Mouse (Mus musculus) T-helper 1 cell (primary cell): Measurements from ENCODE around the gene Spsb3.

Experiments used
- in situ Hi-C: fragments of 300-600 bp; cut with MboI, MseI; formaldehyde crosslinking; loops from one replicate; pipeline ENCODE4 v1.15.1; 2025; ENCODE audit warnings: high pct_unique_total_duplicates

Gene Spsb3

GRCm38 (mm10) chr17:24895571-24896240, 9.3 kb downstream of the Spsb3 start:
- in situ Hi-C loops = no loop called here

DNA sequence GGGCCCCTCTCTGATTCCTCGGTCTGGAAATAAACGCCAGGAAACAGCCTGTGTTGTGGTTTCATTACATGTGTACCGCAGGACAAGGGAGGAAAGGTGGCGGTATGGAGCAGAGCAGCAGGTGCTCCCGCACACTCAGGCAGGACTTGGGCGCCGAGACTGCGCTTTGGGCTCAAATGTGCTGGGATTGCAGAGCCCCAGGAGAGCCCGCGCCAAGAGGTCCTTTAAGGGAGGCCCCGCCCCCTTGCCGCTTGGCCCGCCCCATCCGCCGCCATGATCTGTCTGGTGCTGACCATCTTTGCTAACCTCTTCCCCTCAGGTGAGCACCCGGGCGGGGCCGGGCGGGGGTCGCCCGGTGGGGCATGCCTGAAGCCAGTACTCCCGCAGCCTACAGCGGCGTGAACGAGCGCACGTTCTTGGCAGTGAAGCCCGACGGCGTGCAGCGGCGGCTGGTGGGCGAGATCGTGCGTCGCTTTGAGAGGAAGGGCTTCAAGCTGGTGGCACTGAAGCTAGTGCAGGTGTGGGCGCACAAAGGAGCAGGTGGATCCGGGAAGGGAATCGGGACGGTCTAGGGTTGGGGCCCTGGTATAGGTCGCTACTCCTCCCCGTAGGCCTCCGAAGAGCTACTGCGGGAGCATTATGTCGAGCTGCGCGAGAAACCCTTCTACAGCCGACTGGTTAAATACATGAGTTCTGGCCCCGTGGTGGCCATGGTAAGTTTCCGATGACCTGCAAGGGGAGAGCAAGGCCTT, 10.0 kb downstream of the Spsb3 start, which contains the start of gene Nme3:
Nme3 (plus strand) TSS at position 260 of the 752 bp plus-strand sequence.
- in situ Hi-C loops = no loop called here

DNA sequence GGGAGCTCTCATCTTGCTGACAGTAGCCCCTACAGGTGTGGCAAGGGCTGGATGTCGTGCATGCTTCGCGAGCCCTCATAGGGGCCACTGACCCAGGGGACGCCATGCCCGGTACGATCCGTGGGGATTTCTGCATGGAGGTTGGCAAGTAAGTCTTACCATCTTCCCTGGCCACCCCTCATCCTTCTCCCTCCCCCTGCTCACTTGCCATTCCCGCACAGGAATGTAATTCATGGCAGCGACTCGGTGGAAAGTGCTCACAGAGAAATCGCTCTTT, 10.5 kb downstream of the Spsb3 start:
- in situ Hi-C loops = no loop called here

- in situ Hi-C loops = no loop called here
Measured at GRCm38 (mm10) chr17:24897600-24897999, 11.2 kb downstream of the Spsb3 start.

GRCm38 (mm10) chr17:24898041-24898854, 11.8 kb downstream of the Spsb3 start:
- in situ Hi-C loops = no loop called here

GRCm38 (mm10) chr17:24899153-24899552, 12.7 kb downstream of the Spsb3 start:
- in situ Hi-C loops = no loop called here

DNA sequence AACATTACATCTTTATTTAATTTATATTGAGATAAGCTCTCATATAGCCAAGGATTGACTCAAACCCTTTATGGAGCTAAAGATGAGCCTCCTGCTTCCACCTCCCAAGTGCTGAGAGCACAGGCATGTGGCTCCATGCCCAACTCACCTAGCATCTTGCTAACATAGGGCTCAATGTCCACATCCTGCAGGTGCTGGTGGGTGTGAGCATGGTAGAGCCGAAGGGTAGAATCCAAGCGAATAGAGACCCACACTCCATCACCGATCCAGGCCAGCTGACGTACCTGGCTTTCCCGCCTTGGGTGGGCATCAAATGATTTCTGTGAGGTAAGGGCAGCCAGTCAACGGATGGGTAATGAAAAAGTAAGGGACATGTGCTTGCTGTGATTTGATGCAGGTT, 13.6 kb downstream of the Spsb3 start:
- in situ Hi-C loops = no loop called here

DNA sequence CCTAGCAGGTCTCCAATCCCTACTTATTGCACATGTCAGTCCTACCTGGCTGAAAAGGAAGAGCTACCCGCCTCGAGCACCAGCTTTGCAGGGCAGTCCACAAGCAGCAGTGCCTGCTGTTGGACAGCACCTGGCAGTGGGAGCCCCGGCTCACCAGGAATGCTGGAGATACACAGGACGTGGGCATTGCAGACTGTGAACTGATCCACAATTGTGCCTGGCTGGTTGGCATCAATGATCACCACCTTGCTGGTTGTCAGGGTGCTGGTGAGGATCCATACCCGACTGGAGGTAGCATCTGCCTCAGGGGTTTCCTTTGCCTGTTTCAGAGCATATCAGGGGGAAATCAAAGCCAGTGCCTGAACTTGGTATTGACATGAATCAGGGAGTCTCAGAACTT, 15.7 kb downstream of the Spsb3 start:
- in situ Hi-C loops = no loop called here

DNA sequence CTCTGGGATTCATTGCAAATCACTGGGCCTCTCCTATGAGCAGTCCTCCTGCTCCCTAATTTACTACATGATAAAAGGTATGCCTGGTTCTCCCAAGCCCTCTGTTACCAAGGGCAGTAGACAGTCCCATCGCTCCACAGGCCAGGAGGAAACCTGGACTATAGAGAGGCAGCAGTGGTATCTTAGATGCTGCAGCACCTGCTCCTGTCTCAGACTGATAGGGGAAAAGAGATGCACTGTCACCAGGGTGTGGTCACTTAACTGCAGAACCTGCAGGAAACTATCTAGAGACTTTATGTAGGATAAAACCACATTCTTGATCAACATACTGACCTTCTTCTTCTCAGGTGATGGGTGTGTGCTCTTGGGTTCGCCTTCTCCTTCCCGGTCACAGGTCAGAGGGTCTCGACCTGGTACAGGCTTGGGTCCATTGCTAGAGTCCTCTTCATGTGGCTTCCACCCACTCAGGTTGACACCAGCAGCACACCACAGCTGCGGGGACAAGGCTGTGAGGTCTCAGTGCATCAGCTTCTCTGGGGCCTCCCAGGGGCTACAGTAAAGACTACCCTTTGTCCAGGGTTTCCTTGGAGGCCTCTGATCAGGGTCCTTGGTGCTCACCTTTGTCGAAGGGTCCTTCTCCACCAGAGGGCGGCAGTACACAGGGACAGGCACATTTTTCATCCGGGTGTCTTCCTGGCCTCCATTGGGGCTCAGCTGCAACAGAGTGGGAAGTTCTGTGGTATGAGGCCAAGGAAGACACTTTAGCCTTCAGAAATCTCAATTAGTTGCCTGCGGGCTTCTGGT, 16.4 kb downstream of the Spsb3 start:
- in situ Hi-C loops = no loop called here

GRCm38 (mm10) chr17:24903767-24904166, 17.3 kb downstream of the Spsb3 start:
- in situ Hi-C loops = no loop called here

- in situ Hi-C loops = no loop called here
Measured at GRCm38 (mm10) chr17:24907591-24907990, 21.1 kb downstream of the Spsb3 start.

DNA sequence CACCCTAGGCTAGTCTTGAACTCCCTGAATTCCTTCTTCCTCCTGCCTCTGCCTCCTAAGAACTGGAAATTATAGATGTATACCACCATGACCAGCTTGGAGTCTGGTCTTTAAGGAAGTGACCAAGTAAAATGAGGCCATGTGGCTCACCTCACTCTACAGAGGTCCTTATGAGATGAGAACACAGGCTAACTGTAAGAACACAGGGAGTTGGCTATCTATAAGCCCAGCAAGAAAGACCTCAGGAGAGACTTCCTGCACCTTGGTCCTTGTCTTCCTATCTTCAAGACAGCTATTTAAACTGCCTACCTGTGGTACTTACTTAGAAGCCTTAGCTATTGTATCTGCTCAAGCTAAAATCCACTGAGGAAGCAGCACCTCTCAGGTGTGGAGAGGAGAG, 27.5 kb downstream of the Spsb3 start:
- in situ Hi-C loops = no loop called here

DNA sequence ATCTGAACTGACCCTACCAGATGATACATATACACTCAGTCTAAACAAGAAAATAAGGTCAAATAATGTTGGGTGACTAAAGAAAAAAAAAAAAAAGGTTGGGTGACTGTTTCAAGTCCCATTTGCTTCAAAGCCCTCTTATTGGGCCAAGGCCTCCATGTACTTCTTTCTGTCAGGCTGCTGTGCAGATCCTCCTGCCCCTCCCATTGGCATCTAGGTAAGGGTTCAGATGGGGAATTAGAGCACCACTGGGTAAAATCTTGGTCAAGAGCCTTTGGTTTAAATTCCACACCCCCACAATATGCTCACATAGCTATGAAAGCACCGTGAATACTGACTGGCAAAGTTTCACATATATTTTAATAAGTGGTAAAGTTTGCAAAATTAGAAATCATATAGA, 36.8 kb downstream of the Spsb3 start:
- in situ Hi-C loops = no loop called here

DNA sequence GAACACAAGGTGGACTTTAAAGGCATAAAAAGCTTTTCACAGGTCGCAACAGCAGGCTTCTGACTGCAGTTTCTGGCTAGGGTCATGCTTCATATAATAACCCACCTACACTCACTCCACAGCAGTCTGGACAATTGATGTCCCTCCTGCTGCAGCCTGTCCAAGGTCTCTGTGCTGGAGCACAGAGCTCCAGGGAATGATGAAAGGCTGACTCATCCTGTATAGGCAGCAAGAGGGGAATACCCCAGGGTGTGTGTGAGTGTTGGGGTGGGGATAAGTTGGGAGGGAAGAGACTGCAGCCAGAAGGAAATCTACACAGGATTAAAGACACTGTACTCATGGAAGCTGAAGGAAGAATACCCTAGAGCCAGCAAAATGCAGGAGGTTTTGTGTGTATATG, 43.1 kb downstream of the Spsb3 start:
- in situ Hi-C loops = no loop called here

GRCm38 (mm10) chr17:24932431-24932830, 46.0 kb downstream of the Spsb3 start:
- in situ Hi-C loops = no loop called here

- in situ Hi-C loops = no loop called here
Measured at GRCm38 (mm10) chr17:24933163-24933562, 46.7 kb downstream of the Spsb3 start.

- in situ Hi-C loops = no loop called here
Measured at GRCm38 (mm10) chr17:24934926-24935325, 48.5 kb downstream of the Spsb3 start.

GRCm38 (mm10) chr17:24935666-24936065, 49.2 kb downstream of the Spsb3 start:
- in situ Hi-C loops = no loop called here

- in situ Hi-C loops = no loop called here
Measured at GRCm38 (mm10) chr17:24936259-24937237, 50.1 kb downstream of the Spsb3 start, which contains the start of gene Mapk8ip3. Gene Mapk8ip3 (minus strand): TSS chr17:24936977.

- in situ Hi-C loops = no loop called here
Measured at GRCm38 (mm10) chr17:24937266-24937665, 50.8 kb downstream of the Spsb3 start.
